Mouse (Mus musculus) embryonic fibroblast, embryonic 13.5 days (primary cell): ENCODE measurements around the gene Rapgef2.

Experiments used
- CTCF ChIP-seq: IDR thresholded peaks from 2 replicates; pipeline ENCODE4 v1.5.1; 2011; ENCODE audit warnings: mild to moderate bottlenecking, control low read depth, low read length, moderate library complexity, borderline replicate concordance; ENCODE audit not compliant: insufficient read depth
- POLR2A ChIP-seq: IDR thresholded peaks from 2 replicates; pipeline ENCODE4 v1.6.1; 2011; ENCODE audit warnings: low read depth, mild to moderate bottlenecking, control low read depth, low read length, moderate library complexity

GRCm38 (mm10) chr3:79203821-79204220 lies 82.5 kb downstream of the Rapgef2 start:
- no peak for TF ChIP-seq CTCF
- TF ChIP-seq POLR2A, result no peak
